Mouse (Mus musculus) bone marrow macrophage, adult 2 months (primary cell): ENCODE measurements at regions not wholly inside any gene's neighbourhood (a gene's known extent, or its start where the extent isn't known, plus 50 kb on each side); places are given as distances from the start of the nearest gene placed in this dataset.

ENCODE experiments used
- CTCF ChIP-seq: IDR thresholded peaks from 2 replicates; pipeline ENCODE4 v1.5.1; 2012; ENCODE audit warnings: low read depth, mild to moderate bottlenecking, low read length, moderate library complexity
- POLR2A ChIP-seq: IDR thresholded peaks from 2 replicates; pipeline ENCODE4 v1.6.1; 2012; ENCODE audit warnings: mild to moderate bottlenecking, low read depth, low read length, borderline replicate concordance

GRCm38 (mm10) chr7:145088655-145089054 is 119.3 kb downstream of the 1810010D01Rik start:
- TF ChIP-seq CTCF = no peak
- no peak for TF ChIP-seq POLR2A
